Mouse (Mus musculus): ENCODE results near the gene Gpr50. TPM values are rescaled to one million over a fixed set of nuclear protein-coding genes. Genes with fewer than 3 reads are reported as not detected.

Gpr50 gene
- 0.05 and 0.14 TPM in 2 replicates for polyA plus RNA-seq (2015; fragmentation: Nextera tagmentation; extraction: Ambion mirVana)

DNA sequence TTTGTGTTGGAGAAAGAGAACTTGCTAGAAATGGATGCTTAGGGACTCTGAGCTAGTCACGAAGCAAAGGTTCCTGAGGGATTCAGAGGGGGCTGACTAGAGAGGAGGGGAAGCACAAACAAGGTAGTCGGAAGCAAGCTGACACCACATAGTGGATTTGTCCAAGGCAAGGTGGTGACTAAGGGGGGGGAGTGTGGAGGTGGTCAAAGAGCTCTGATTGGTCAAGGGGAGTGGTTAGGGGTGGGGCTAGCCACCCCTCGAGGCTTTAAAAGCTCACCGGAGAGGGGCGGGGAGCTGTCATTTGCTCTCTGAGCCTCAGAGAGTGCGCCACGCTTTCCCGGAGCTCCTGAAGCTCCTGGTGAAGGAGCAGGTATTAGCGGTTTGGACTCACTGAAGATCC is at the start of gene Gpr50:
Gene Gpr50, plus strand, starts transcription at position 294 of the 400 bp plus-strand sequence.
- Histone ChIP-seq H3K27ac (no peak within 1 kb of the TSS), H3K27me3 (peaks cover 95% of the 10 kb centered on the region), H3K9ac (no peak within 1 kb of the TSS), H3K36me3 (no peaks in the 10 kb centered on the region), H3K9me3 (replicated peaks) (peaks cover 4% of the 10 kb centered on the region; the same call in 1 of the 2 replicates), H3K4me1 (replicated peaks) (no peaks in the 10 kb centered on the region), H3K4me2 (peak within 1 kb of the TSS; percentile 41), H3K4me3 (replicated peaks) (peak within 1 kb of the TSS; percentile 36)
- no peak for ATAC-seq (ENCODE audit: low read depth)
- WGBS (ENCODE audit: insufficient replicate concordance): 22% methylated on average over 9 of the region's 9 CpGs
- DNase-seq: no peak

DNA sequence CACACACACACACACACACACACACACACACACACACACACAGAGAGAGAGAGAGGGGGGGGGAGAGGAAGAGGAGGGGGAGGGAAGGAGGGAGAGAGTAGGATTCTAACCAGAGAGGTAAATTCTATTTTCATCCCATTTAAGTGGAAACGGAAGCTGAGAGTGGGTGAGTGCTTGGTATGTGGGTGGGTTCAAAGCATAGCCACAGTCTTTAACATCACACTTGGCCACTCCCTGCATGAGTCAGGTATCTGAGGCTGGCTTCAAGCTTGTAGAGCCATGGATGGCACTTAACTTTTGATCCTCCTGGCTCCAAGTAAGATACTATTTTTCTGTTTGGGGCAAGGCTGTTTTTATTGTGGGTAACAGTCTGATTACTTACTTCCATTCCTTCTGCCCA is 41.2 kb upstream of the Gpr50 start:
- Histone ChIP-seq H3K4me3 (replicated peaks) (no peak overlapping the region), H3K27me3 (no peaks in the 10 kb centered on the region), H3K4me2 (no peak overlapping the region), H3K27ac (no peak overlapping the region), H3K9me3 (replicated peaks) (no peaks in the 10 kb centered on the region), H3K4me1 (replicated peaks) (no peaks in the 10 kb centered on the region), H3K9ac (no peak overlapping the region), H3K36me3 (no peaks in the 10 kb centered on the region)
- WGBS (ENCODE audit: insufficient replicate concordance): 67% methylated on average over 1 of the region's 1 CpGs
- no peak for DNase-seq
- no peak for ATAC-seq (ENCODE audit: low read depth)

DNA sequence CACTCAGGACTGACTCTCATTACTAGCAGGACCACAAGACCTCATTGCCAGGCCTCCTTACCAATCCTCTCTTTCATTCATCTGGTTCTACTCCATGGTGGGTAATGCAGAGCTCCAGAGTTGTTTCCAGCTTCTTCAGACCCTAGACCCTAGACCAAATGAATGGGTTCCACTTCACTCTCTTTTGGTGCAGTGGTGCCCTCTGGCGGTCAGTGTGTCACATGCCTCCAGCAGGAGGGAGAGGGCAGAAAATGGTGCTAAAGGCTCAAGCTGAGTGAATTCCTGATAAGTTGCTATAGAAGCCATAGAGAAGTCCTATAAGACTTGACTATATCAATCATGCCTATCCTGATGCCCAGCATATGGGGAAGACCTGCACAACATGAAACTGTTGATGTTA is 39.6 kb upstream of the Gpr50 start:
- WGBS (ENCODE audit: insufficient replicate concordance): 17% methylated on average over 1 of the region's 1 CpGs
- Histone ChIP-seq H3K27me3 (no peaks in the 10 kb centered on the region), H3K27ac (no peak overlapping the region), H3K4me2 (no peak overlapping the region), H3K4me1 (replicated peaks) (no peaks in the 10 kb centered on the region), H3K9ac (no peak overlapping the region), H3K9me3 (replicated peaks) (no peaks in the 10 kb centered on the region), H3K36me3 (no peaks in the 10 kb centered on the region), H3K4me3 (replicated peaks) (no peak overlapping the region)
- ATAC-seq (ENCODE audit: low read depth): no peak
- no peak for DNase-seq

DNA sequence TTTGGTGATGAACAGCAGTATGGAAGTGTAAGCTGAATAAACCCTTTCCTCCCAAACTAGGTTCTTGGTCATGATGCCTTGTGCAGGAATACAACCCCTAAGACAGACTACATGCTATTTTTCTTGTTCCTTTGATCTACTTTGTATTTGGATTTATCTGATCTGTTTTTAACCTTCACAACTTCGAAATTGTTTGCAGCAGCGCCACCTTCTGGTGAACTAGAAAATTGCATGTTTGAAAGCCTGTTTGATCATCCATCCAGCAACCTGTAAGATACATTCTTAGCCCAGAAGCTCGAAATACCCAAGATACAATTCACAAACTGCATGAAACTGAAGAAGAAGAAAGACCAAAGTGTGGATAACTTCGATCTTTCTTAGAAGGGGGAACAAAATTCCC is 35.2 kb upstream of the Gpr50 start:
- no peak overlapping the region for H3K9ac ChIP-seq
- no peaks in the 10 kb centered on the region for H3K36me3 ChIP-seq
- DNase-seq (peak; percentile 10), ATAC-seq (ENCODE audit: low read depth) (no peak)
- H3K4me3 ChIP-seq (replicated peaks): no peak overlapping the region
- WGBS (ENCODE audit: insufficient replicate concordance): 3% methylated on average over 4 of the region's 4 CpGs
- H3K4me1 ChIP-seq (replicated peaks): no peaks in the 10 kb centered on the region
- no peak overlapping the region for H3K4me2 ChIP-seq
- H3K9me3 ChIP-seq (replicated peaks): no peaks in the 10 kb centered on the region
- no peaks in the 10 kb centered on the region for H3K27me3 ChIP-seq
- no peak overlapping the region for H3K27ac ChIP-seq

DNA sequence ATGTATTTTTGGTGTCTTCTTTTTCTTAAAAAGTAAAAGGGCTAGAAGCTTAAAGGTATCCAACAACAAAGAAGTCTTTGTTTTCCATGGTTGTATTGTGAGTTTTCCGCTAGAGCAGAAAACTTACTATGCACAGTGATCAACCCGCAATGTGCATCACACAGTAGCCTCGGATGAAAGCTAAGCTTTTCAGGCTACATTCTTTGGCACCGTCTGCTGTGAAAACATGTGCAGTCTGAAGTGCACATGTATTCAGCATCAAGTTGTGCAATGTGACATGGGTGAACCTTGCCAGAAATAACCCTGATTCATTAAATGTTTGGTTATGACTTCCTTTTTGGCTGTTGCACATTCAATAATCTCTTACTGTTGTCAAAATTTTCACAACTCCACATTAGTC is 32.8 kb upstream of the Gpr50 start:
- Histone ChIP-seq H3K9me3 (replicated peaks) (no peaks in the 10 kb centered on the region), H3K36me3 (no peaks in the 10 kb centered on the region), H3K27me3 (no peaks in the 10 kb centered on the region), H3K4me2 (no peak overlapping the region), H3K27ac (no peak overlapping the region), H3K9ac (no peak overlapping the region), H3K4me3 (replicated peaks) (no peak overlapping the region), H3K4me1 (replicated peaks) (no peaks in the 10 kb centered on the region)
- DNase-seq (no peak), ATAC-seq (ENCODE audit: low read depth) (no peak)
- WGBS (ENCODE audit: insufficient replicate concordance): 65% methylated on average over 4 of the region's 4 CpGs

DNA sequence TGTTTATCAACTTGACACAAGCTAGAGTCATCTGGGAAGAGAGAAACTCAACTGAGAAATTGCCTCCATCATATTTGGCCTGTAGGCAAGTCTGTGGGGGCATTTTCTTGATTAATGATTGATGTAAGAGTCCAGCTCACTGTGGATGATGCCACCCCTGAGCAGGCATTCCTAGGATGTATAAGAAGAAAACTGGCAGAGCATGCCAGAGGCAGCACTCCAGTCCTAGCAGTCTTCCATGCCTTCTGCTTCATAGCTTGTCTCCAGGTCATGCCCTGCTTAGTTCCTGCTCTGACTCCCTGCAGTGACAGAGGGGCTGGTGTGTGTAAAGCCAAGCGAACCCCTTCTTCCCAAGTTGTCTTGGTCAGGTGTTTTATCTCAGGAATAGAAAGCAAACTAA is 32.3 kb upstream of the Gpr50 start:
- Histone ChIP-seq H3K9ac (no peak overlapping the region), H3K4me1 (replicated peaks) (no peaks in the 10 kb centered on the region), H3K9me3 (replicated peaks) (no peaks in the 10 kb centered on the region), H3K27ac (no peak overlapping the region), H3K36me3 (no peaks in the 10 kb centered on the region), H3K4me3 (replicated peaks) (no peak overlapping the region), H3K4me2 (no peak overlapping the region), H3K27me3 (no peaks in the 10 kb centered on the region)
- DNase-seq (no peak), ATAC-seq (ENCODE audit: low read depth) (no peak)
- WGBS (ENCODE audit: insufficient replicate concordance): 35% methylated on average over 1 of the region's 1 CpGs

DNA sequence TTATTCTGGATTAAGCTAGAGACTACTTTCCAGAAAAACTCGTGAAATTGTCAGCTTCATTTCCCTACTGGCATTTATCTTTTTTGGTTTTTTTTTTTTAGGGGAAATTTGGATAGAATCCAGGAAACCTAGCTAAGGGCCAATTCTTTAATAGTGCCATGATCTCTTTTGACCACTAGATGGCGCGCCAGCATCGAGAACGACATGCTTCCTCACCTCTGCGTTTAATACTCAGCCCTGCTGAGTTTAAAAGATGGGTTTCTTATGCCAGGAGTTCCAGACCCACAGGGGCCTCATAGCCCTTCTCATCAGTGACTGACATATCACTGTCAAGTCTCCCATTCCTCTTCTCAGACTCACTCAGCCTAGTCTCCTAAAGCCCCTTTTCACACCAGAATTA is 15.5 kb upstream of the Gpr50 start:
- WGBS (ENCODE audit: insufficient replicate concordance): 2% methylated on average over 6 of the region's 6 CpGs
- H3K4me3 ChIP-seq (replicated peaks): no peak overlapping the region
- no peaks in the 10 kb centered on the region for H3K9me3 ChIP-seq (replicated peaks)
- no peak overlapping the region for H3K9ac ChIP-seq
- H3K4me1 ChIP-seq (replicated peaks): no peaks in the 10 kb centered on the region
- H3K36me3 ChIP-seq: no peaks in the 10 kb centered on the region
- DNase-seq (no peak), ATAC-seq (ENCODE audit: low read depth) (no peak)
- no peaks in the 10 kb centered on the region for H3K27me3 ChIP-seq
- no peak overlapping the region for H3K4me2 ChIP-seq
- H3K27ac ChIP-seq: no peak overlapping the region

DNA sequence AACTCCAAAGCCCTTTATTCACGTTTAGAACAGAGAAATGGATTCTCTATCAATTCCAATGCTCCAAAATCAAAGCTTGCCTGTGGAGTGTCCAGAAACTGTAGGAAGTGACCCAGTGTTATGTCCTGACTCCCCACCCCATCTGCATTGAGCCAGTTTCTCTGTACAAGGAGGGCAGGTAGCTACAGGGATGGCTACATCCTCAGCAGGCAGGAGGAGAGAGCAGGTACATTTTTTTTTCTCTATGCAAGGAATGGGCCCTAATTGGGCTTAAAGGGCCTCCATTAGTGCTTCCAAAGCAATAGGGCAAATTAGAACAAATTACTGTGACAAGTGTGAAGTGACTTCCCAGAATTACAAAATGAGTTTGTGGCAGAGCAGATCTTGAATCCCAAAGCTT is 15.0 kb upstream of the Gpr50 start:
- Histone ChIP-seq H3K27ac (no peak overlapping the region), H3K27me3 (no peaks in the 10 kb centered on the region), H3K9ac (no peak overlapping the region), H3K9me3 (replicated peaks) (no peaks in the 10 kb centered on the region), H3K4me2 (no peak overlapping the region), H3K4me3 (replicated peaks) (no peak overlapping the region), H3K36me3 (no peaks in the 10 kb centered on the region), H3K4me1 (replicated peaks) (no peaks in the 10 kb centered on the region)
- 0% methylated on average over 1 of the region's 1 CpGs for WGBS (ENCODE audit: insufficient replicate concordance)
- DNase-seq (no peak), ATAC-seq (ENCODE audit: low read depth) (no peak)

DNA sequence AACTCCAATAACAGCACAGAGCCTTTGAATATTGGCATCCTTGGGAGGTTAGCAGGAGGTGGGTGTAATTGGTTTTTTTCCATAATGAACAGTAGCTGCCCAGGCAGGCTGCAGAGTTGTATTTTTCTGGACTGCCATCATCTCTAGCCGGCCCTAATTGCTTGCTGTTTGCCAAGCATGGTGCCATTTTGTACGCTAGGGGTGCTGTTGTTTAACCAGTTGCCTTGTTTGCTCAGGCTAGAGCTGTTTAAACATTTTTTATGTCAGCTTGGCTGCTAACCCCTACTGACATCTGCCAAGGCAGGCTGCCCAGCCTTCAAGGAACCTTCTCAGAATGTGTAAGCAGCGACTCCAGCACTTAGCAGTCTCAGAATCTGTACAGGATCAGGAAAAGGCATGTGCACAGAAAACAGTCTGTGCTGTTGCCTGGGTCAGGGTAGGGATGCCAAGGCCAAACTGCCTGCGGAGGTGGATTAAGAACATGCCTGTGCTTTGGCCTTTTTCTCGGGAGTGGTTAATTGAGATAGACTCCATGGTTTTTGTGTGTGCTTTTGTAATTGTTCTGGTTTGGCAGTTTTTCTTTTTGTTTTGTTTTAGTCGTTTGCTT is 14.5 kb upstream of the Gpr50 start:
- H3K4me3 ChIP-seq (replicated peaks): no peak overlapping the region
- H3K9me3 ChIP-seq (replicated peaks): no peaks in the 10 kb centered on the region
- H3K4me2 ChIP-seq: no peak overlapping the region
- ATAC-seq (ENCODE audit: low read depth) (no peak), DNase-seq (no peak)
- 31% methylated on average over 6 of the region's 6 CpGs for WGBS (ENCODE audit: insufficient replicate concordance)
- no peaks in the 10 kb centered on the region for H3K36me3 ChIP-seq
- no peaks in the 10 kb centered on the region for H3K27me3 ChIP-seq
- H3K4me1 ChIP-seq (replicated peaks): no peaks in the 10 kb centered on the region
- H3K9ac ChIP-seq: no peak overlapping the region
- no peak overlapping the region for H3K27ac ChIP-seq

DNA sequence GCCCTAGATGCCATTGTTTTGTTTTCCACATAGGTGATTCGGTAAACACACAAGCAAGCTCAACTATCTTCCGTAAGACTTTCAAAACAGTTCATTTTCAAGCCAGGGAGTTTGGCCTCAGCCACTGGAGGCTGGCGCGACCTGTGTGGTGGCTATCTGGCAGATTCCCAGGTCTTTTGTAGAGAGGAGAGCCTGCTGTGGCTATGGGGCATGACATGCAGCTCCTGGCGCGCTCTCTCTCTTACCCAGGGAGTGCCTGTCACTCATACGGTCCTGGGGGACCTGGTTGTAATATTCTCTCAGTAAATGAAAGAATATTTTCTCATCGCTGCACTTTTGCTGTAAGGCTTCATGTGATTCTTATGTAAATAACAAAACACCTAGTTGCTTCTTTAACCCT is 13.5 kb upstream of the Gpr50 start:
- H3K9ac ChIP-seq: no peak overlapping the region
- no peak overlapping the region for H3K27ac ChIP-seq
- DNase-seq (no peak), ATAC-seq (ENCODE audit: low read depth) (no peak)
- no peaks in the 10 kb centered on the region for H3K4me1 ChIP-seq (replicated peaks)
- no peaks in the 10 kb centered on the region for H3K36me3 ChIP-seq
- WGBS (ENCODE audit: insufficient replicate concordance): 53% methylated on average over 8 of the region's 8 CpGs
- H3K9me3 ChIP-seq (replicated peaks): no peaks in the 10 kb centered on the region
- H3K4me2 ChIP-seq: no peak overlapping the region
- H3K4me3 ChIP-seq (replicated peaks): no peak overlapping the region
- H3K27me3 ChIP-seq: 0 out of 2 replicates have a peak, but pooled peaks cover 3% of the 10 kb centered on the region

DNA sequence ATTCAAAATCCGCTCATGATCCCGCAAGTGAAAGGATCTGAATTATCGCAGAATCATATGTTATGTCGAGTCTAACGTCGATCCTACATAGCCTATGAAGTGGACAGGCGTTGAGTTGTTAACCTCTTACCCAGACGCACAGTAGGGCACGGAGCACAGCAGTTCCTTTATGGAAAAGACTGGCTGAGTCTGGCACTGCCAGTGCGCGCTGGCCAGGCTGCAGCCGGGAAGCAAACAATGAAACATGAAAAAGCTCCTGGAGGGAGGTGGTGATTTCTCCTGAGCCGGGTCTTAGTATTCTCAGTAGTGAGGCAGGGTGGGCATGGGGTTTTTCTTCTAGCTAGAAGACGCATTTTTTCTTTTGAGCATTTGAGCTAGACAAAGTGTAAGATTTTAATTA is 1.7 kb upstream of the Gpr50 start:
- H3K4me1 ChIP-seq (replicated peaks): no peaks in the 10 kb centered on the region
- peaks cover 85% of the 10 kb centered on the region for H3K27me3 ChIP-seq
- H3K36me3 ChIP-seq: no peaks in the 10 kb centered on the region
- no peak overlapping the region for H3K4me3 ChIP-seq (replicated peaks)
- no peak overlapping the region for H3K4me2 ChIP-seq
- no peak for DNase-seq
- no peak overlapping the region for H3K9ac ChIP-seq
- peaks cover 4% of the 10 kb centered on the region; the same call in 1 of the 2 replicates for H3K9me3 ChIP-seq (replicated peaks)
- no peak for ATAC-seq (ENCODE audit: low read depth)
- H3K27ac ChIP-seq: no peak overlapping the region
- WGBS (ENCODE audit: insufficient replicate concordance): 24% methylated on average over 14 of the region's 14 CpGs

DNA sequence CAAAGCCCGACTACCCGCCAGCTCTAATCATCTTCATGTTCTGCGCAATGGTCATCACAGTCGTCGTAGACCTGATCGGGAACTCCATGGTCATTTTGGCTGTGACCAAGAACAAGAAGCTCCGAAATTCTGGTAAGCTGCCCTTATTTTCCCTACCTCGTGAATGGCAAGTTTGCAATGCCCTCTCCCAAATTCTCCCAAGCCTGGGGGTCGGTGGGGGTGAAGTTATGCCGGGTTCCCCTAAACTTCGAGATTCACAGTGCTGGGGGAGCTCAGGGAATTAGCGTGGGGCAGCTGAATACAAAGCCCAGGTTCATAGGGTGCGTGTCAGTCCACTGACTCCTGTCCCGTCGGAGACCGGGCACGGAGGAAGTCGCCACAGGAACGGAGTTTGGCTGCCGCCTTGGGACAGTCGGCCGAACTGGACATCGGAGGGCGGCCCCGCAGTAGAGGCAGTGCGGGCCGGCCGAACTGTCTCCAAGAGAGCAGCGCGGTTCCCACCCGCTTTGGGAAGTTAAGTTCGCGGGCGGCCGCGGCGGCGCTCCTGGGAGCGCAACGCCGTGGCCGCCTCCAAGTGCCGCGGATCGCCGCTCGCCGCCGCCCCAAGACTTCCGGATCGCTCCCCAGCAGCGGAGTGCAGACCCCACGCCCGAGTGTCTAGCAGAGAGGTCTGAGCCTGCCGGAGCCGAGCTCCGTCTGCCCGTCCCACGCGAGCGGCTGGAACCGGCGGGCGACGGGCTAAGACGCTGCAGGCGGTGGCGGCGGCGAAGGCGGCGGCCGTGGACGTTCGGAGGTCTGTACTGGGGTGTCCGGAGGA is 612 bp downstream of the Gpr50 start:
- ATAC-seq (ENCODE audit: low read depth) (no peak), DNase-seq (no peak)
- H3K27ac ChIP-seq: no peak overlapping the region
- H3K4me1 ChIP-seq (replicated peaks): no peaks in the 10 kb centered on the region
- no peaks in the 10 kb centered on the region for H3K36me3 ChIP-seq
- H3K4me2 ChIP-seq: peak overlapping the region; percentile 41
- H3K4me3 ChIP-seq (replicated peaks): peak overlapping the region; percentile 36
- peaks cover 91% of the 10 kb centered on the region for H3K27me3 ChIP-seq
- peaks cover 4% of the 10 kb centered on the region; the same call in 1 of the 2 replicates for H3K9me3 ChIP-seq (replicated peaks)
- 18% methylated on average over 76 of the region's 76 CpGs for WGBS (ENCODE audit: insufficient replicate concordance)
- H3K9ac ChIP-seq: no peak overlapping the region
